Mouse (Mus musculus) kidney, embryonic 16.5 days (tissue): Measurements from ENCODE around the gene Cacna1b. TPM values are rescaled to one million over a fixed set of nuclear protein-coding genes. Genes with fewer than 3 reads are reported as not detected.
A peak's percentile ranks its signal among the peaks of the same experiment; 100 is the strongest.

ENCODE experiments used
- ATAC-seq: fragments of 200-750 bp; cut with Nextera tagmentation; 2 replicates; pipeline ENCODE4 v1.8.0; 2017; ENCODE audit warnings: moderate TSS enrichment; ENCODE audit not compliant: low FRiP score, low TSS enrichment
- H3K27ac ChIP-seq: fragments of 300-500 bp; sonication (generic); 2 replicates; pipeline ENCODE4 v1.5.1; 2014; ENCODE audit warnings: low read length
- H3K27me3 ChIP-seq: fragments of 300-500 bp; sonication (generic); 2 replicates; pipeline ENCODE4 v1.6.1; 2014; ENCODE audit warnings: low read length, control low read depth, mixed read lengths; ENCODE audit not compliant: insufficient read depth
- H3K36me3 ChIP-seq: fragments of 300-500 bp; sonication (generic); 2 replicates; pipeline ENCODE4 v1.6.1; 2014; ENCODE audit warnings: low read length, control low read depth, mixed read lengths; ENCODE audit not compliant: insufficient read depth
- H3K4me1 ChIP-seq: fragments of 300-500 bp; sonication (generic); 2 replicates; pipeline ENCODE4 v1.6.1; 2014; ENCODE audit warnings: low read length, control low read depth, mixed read lengths; ENCODE audit not compliant: insufficient read depth
- H3K4me2 ChIP-seq: fragments of 300-500 bp; sonication (generic); replicated peaks from 2 replicates; pipeline ENCODE4 v1.6.1; 2014; ENCODE audit warnings: low read depth, low read length
- H3K4me3 ChIP-seq: fragments of 300-500 bp; sonication (generic); 2 replicates; pipeline ENCODE4 v1.5.1; 2014; ENCODE audit warnings: mild to moderate bottlenecking, low read length
- H3K9ac ChIP-seq: fragments of 300-500 bp; sonication (generic); replicated peaks from 2 replicates; pipeline ENCODE4 v1.6.1; 2014; ENCODE audit warnings: low read length
- H3K9me3 ChIP-seq: fragments of 300-500 bp; sonication (generic); 2 replicates; pipeline ENCODE4 v1.6.1; 2016; ENCODE audit warnings: low read length, control low read depth
- WGBS: fragments of 180-500 bp; shearing (Covaris S2); extraction: QIAGEN DNeasy Blood & Tissue Kit; methylation state at CpG from one replicate; pipeline ENCODE4 v1.1.7; 2014; 5-methylcytosine and 5-hydroxymethylcytosine counted together
- polyA plus RNA-seq: library from polyadenylated mRNA; unstranded; fragments of >200 nt; fragmentation: Nextera tagmentation; extraction: Ambion mirVana; gene quantifications from 2 replicates; pipeline ENCODE4 v1.2.1, GENCODE M21; 2015

Gene Cacna1b
- polyA plus RNA-seq, 1 experiment from 2014 or later: 0.35 TPM

DNA sequence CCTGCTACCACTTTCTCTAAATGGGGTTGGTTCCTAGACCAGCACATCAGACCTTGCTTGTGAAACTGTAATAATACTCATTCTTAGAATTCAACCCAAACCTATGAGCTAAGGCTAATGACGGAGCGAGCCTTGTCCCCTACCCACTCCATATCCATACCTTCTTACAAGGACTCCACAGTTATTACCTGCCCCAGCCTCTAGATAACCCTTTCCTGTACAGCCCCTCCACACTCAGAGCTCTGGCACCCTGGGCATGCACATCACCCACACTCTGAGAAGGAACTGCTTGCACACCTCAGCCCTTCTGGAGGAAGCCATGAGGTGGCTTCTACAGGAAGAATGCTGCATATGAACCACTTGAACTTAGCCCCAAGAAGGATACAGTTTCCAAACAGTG, 72.6 kb downstream of the Cacna1b start:
- H3K9ac ChIP-seq: no peak overlapping the region
- H3K27ac ChIP-seq: no peak overlapping the region
- H3K4me2 ChIP-seq: no peak overlapping the region
- no peaks in the 10 kb centered on the region for H3K36me3 ChIP-seq
- H3K4me3 ChIP-seq: no peak overlapping the region
- H3K27me3 ChIP-seq: no peaks in the 10 kb centered on the region
- WGBS: 96% methylated on average over 2 of the region's 2 CpGs
- no peak for ATAC-seq
- H3K4me1 ChIP-seq: no peaks in the 10 kb centered on the region
- no peaks in the 10 kb centered on the region for H3K9me3 ChIP-seq

DNA sequence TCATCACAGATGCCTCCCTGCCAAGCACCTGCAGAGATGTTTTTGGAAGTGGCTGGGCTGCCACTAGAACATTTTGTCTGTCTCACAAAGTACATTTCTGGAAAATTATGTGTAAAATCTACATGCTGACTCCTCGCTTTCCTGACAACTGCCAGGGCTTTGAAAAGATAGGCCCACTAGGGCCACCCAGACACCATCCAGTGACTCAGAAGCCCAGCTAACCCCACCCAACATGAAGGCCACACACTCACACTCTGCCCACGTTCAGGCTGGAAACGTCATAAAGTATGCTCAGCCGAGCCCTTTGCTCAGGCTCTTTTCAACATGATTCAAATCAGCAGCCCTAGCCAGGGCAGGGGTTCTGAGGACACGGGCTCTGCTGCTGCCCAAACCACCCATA, 77.6 kb downstream of the Cacna1b start:
- no peaks in the 10 kb centered on the region for H3K4me1 ChIP-seq

DNA sequence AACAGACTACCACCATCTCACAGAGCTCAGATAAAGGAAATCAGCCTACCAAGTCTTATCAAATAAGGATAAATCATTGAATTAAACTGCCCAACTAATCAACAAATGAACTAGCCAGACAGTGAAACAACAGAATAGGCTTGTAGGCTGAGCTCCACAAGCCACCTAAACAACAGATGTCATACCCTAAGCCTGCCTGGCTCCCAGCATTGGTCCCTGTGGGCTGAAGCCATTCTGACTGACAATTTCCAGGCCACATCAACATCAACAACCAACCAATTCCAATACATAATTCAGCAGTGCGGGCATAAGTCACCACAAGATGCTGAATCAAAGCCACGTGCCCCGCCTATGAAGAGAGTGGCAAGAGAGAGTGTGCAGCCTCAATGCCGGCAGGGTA, 78.2 kb downstream of the Cacna1b start:
- Histone ChIP-seq H3K9me3 (no peaks in the 10 kb centered on the region), H3K27me3 (0 out of 2 replicates have a peak, but pooled peaks cover 3% of the 10 kb centered on the region), H3K9ac (no peak overlapping the region), H3K27ac (no peak overlapping the region), H3K36me3 (no peaks in the 10 kb centered on the region), H3K4me2 (no peak overlapping the region), H3K4me1 (no peaks in the 10 kb centered on the region), H3K4me3 (no peak overlapping the region)
- no peak for ATAC-seq
- WGBS: 90% methylated on average over 4 of the region's 4 CpGs

More for the DNA sequence above, 77.6 kb downstream of the Cacna1b start:
- Histone ChIP-seq H3K4me3 (no peak overlapping the region), H3K4me2 (no peak overlapping the region), H3K27ac (no peak overlapping the region), H3K9ac (no peak overlapping the region), H3K9me3 (no peaks in the 10 kb centered on the region), H3K27me3 (no peaks in the 10 kb centered on the region), H3K36me3 (no peaks in the 10 kb centered on the region)
- no peak for ATAC-seq
- 70% methylated on average over 5 of the region's 5 CpGs for WGBS

DNA sequence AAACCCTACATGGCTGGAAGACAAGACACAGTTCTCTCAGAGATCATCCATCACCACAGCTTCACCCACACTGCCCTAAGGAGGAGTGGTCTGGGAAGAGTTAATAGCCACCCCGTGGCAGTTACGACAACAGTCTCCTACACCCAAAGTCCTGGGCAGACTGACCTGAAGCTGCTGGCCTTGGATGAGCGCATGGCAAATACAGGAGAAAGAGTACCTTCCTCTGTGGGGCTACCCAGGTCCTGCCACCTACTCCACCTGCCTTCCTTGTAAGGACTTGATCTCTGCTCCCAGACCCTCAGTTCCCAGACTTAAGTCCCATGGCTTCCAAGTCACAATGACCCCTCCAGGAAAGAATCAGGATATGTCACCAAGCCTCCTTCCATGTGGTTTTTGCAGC, 79.7 kb downstream of the Cacna1b start:
- H3K9ac ChIP-seq: no peak overlapping the region
- peaks cover 7% of the 10 kb centered on the region; the same call in 1 of the 2 replicates for H3K4me1 ChIP-seq
- H3K27me3 ChIP-seq: peaks cover 15% of the 10 kb centered on the region; the same call in 1 of the 2 replicates
- H3K4me3 ChIP-seq: no peak overlapping the region
- H3K4me2 ChIP-seq: no peak overlapping the region
- H3K9me3 ChIP-seq: no peaks in the 10 kb centered on the region
- ATAC-seq: no peak
- WGBS: 84% methylated on average over 3 of the region's 3 CpGs
- no peaks in the 10 kb centered on the region for H3K36me3 ChIP-seq
- H3K27ac ChIP-seq: no peak overlapping the region

DNA sequence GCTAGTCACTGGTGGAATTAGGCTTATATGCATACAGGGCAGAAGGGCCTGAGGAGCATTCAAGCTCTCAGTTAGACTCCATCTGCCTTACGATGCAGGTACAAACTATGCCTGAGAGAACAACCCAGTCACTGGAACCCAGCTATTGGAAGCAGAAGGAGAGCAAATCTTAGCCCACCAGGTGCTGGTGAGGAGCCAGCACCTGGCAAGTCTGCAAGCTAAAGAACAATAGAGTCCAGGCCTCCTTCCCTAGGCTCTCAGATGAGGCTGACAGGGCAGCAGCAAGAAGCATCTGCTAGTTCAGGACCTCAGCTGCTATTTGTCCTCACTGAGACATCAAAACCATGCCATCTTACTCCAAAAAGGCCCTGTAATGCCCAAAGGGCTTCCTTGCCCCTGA, 82.2 kb downstream of the Cacna1b start:
- Histone ChIP-seq H3K9me3 (no peaks in the 10 kb centered on the region), H3K4me1 (peaks cover 7% of the 10 kb centered on the region; the same call in 1 of the 2 replicates), H3K4me2 (no peak overlapping the region), H3K9ac (no peak overlapping the region), H3K36me3 (no peaks in the 10 kb centered on the region), H3K27ac (no peak overlapping the region), H3K27me3 (peaks cover 15% of the 10 kb centered on the region; the same call in 1 of the 2 replicates), H3K4me3 (no peak overlapping the region)
- no peak for ATAC-seq
- WGBS: 94% methylated on average over 1 of the region's 1 CpGs

DNA sequence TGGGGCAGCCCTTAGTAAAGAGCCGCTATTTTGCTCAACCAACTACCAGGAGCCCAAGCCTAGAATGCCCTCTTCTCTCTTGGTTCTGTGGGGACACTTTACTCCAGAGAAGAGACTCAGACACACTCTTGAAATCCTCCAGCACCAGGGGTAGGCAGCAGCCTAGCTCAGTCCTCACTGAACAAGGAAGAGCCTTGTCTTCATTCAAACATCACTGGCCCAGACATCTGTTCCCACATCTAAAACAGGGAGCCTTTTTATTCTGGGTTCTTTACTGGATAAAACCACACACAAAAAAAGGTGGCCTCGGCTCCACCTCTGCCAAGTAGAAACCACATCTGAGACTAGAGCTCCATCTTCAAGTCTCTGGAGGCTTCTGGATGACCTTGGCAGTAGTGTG, 82.8 kb downstream of the Cacna1b start:
- Histone ChIP-seq H3K4me2 (no peak overlapping the region), H3K4me1 (peaks cover 7% of the 10 kb centered on the region; the same call in 1 of the 2 replicates), H3K27me3 (peaks cover 15% of the 10 kb centered on the region; the same call in 1 of the 2 replicates), H3K9me3 (no peaks in the 10 kb centered on the region), H3K27ac (no peak overlapping the region), H3K36me3 (no peaks in the 10 kb centered on the region), H3K9ac (no peak overlapping the region), H3K4me3 (no peak overlapping the region)
- WGBS: 90% methylated on average over 2 of the region's 2 CpGs
- no peak for ATAC-seq

DNA sequence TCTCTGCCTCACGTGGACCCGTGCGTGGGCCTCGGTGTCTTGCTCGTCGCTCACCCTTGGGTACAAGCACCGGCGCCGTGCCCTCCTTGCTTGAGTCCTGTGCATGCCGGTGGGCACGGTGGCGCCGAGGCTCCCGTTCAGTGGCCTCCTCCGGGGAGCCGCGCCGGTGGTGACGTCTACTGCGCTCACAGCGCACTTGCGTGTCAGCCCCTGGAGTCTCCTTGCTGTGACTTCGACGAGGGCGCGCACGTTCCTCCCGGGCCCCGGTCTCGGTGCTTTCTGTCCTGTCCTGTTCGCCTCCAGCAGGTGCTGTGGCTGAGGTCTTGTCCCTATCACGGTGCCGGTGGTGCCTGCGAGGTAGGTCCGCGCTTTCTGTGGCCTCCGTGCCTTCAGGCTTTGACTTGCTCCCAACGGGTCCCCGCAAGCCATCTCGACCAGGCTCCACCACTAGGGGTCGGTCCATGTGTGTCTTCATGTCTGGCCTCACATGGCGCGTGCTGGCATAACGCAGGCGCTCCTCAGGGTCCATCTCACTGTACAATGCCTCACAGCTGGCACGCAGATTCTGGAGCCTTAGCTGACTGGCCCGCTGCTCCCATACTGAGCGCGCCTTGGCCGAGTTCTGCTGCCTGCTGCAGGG, 83.8 kb downstream of the Cacna1b start:
- WGBS: 28% methylated on average over 50 of the region's 50 CpGs
- Histone ChIP-seq H3K4me1 (peaks cover 7% of the 10 kb centered on the region; the same call in 1 of the 2 replicates), H3K9me3 (no peaks in the 10 kb centered on the region), H3K4me3 (peak overlapping the region; percentile 33), H3K9ac (no peak overlapping the region; the same call in 1 of the 2 replicates), H3K27ac (no peak overlapping the region), H3K36me3 (no peaks in the 10 kb centered on the region), H3K4me2 (peak overlapping the region; percentile 64), H3K27me3 (peaks cover 15% of the 10 kb centered on the region; the same call in 1 of the 2 replicates)
- ATAC-seq: peak; percentile 81

DNA sequence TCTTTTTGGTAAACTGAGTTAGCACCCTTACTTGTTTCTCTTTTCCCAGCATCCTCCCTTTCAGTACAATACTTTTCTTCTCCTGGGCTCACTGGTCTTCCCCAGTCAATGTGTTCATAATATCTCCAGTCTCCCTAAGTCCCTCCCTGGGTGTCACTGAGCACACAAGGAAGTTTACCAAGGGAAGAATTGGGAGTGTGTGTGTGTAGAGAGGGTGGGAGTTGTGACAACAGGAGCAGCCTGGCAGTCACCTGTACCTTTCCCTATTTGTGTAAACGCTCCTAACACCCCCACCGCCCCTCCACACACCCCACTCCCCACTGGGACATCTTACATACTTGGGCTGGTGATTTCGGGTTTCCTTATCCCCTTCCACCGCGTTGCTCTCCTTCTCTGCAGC, 84.4 kb downstream of the Cacna1b start:
- H3K4me3 ChIP-seq: no peak overlapping the region
- no peak for ATAC-seq

DNA sequence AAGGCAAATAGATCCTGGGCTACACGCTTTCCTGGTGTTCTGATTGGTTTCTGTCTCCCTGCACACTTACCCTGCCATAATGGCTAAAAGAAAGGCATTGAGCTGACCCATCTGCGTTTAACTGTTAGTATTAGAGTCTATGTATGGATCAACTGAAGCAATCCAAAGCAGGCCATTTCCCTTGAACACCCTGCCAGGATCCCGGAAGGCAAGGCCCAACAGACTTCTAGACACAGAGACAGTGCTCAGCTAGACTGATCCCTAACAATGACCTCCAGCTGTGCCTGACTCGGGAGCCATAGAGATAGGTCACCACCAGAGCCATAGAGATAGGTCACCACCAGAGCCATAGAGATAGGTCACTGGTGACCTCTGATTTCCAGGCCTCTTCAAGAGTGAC, 84.8 kb downstream of the Cacna1b start:
- WGBS: 76% methylated on average over 4 of the region's 4 CpGs
- H3K36me3 ChIP-seq: no peaks in the 10 kb centered on the region
- peaks cover 7% of the 10 kb centered on the region; the same call in 1 of the 2 replicates for H3K4me1 ChIP-seq
- H3K9me3 ChIP-seq: no peaks in the 10 kb centered on the region
- H3K27ac ChIP-seq: no peak overlapping the region
- H3K27me3 ChIP-seq: peaks cover 15% of the 10 kb centered on the region; the same call in 1 of the 2 replicates
- no peak overlapping the region for H3K4me2 ChIP-seq
- H3K9ac ChIP-seq: no peak overlapping the region
- no peak for ATAC-seq
- no peak overlapping the region for H3K4me3 ChIP-seq

More for the DNA sequence above, 84.4 kb downstream of the Cacna1b start:
- 78% methylated on average over 5 of the region's 5 CpGs for WGBS
- peak overlapping the region; percentile 64 for H3K4me2 ChIP-seq
- H3K4me1 ChIP-seq: peaks cover 7% of the 10 kb centered on the region; the same call in 1 of the 2 replicates
- peaks cover 15% of the 10 kb centered on the region; the same call in 1 of the 2 replicates for H3K27me3 ChIP-seq
- H3K9ac ChIP-seq: no peak overlapping the region
- no peaks in the 10 kb centered on the region for H3K36me3 ChIP-seq
- no peak overlapping the region for H3K27ac ChIP-seq
- H3K9me3 ChIP-seq: no peaks in the 10 kb centered on the region

DNA sequence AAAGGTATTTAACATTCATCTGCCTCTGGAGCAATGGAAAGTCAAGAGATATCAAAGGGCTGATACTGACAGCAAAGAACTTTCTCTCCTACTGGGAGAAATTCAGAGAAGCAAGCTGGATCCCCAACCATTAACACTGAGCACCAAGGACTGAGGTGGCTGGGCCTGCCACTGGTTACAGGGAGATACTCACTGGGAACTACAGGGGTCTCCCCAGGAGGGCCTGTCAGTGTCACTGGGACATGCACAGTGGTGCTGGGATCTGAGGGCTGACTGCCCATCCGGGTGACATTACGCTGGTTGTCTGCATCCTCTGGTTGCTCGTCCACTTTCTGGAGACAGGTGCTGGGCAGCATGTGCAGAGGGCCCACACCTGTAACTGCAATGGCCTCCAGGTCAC, 85.3 kb downstream of the Cacna1b start:
- ATAC-seq: no peak
- no peaks in the 10 kb centered on the region for H3K9me3 ChIP-seq

More for the DNA sequence above, 85.3 kb downstream of the Cacna1b start:
- Histone ChIP-seq H3K4me3 (no peak overlapping the region), H3K9ac (no peak overlapping the region), H3K4me1 (peaks cover 7% of the 10 kb centered on the region; the same call in 1 of the 2 replicates), H3K27ac (no peak overlapping the region), H3K27me3 (peaks cover 15% of the 10 kb centered on the region; the same call in 1 of the 2 replicates), H3K36me3 (no peaks in the 10 kb centered on the region), H3K4me2 (no peak overlapping the region)
- WGBS: 94% methylated on average over 3 of the region's 3 CpGs
